Mouse (Mus musculus) MN1 (cell line): ENCODE measurements around the gene Gins1.

ENCODE experiments used
- DNase-seq: peaks from one replicate; pipeline ENCODE4 v3.0.0-alpha.2; 2016; ENCODE audit warnings: low spot score

Gene Gins1

GRCm38 (mm10) chr2:150959521-150959920, 54.3 kb downstream of the Gins1 start:
- DNase-seq, result no peak

DNA sequence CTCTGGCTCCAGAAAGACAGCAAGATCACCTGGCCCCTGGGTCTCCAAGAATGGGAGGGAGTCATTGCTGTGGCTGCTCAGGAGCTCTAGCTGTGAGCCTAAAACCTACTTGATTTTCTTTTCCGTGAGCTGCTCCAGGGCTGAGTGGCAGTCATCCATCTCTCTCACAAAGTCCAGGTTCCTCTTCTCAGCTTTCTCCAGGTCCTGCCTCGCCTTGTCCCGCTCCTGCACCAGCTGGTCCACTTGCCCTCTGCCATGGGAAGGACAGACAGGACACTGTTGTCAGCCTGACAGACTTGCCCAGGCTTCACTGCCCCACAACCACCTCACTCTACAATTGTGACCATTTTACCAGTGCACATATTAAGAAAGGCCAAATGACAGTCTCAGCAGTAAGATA, 58.0 kb downstream of the Gins1 start:
- no peak for DNase-seq

- DNase-seq, result no peak
Observed at GRCm38 (mm10) chr2:150964641-150965040, 59.4 kb downstream of the Gins1 start.

GRCm38 (mm10) chr2:150965951-150966350, 60.8 kb downstream of the Gins1 start:
- no peak for DNase-seq

- no peak for DNase-seq
Observed at GRCm38 (mm10) chr2:150967491-150967890, 62.3 kb downstream of the Gins1 start.

- DNase-seq, result no peak
Observed at GRCm38 (mm10) chr2:150969231-150969630, 64.0 kb downstream of the Gins1 start.

- no peak for DNase-seq
Observed at GRCm38 (mm10) chr2:150971856-150972255, 66.7 kb downstream of the Gins1 start.

GRCm38 (mm10) chr2:150972681-150973080, 67.5 kb downstream of the Gins1 start:
- no peak for DNase-seq

- no peak for DNase-seq
Observed at GRCm38 (mm10) chr2:150973401-150974115, 68.4 kb downstream of the Gins1 start.

- DNase-seq, result no peak
Observed at GRCm38 (mm10) chr2:150976871-150977270, 71.7 kb downstream of the Gins1 start.

DNA sequence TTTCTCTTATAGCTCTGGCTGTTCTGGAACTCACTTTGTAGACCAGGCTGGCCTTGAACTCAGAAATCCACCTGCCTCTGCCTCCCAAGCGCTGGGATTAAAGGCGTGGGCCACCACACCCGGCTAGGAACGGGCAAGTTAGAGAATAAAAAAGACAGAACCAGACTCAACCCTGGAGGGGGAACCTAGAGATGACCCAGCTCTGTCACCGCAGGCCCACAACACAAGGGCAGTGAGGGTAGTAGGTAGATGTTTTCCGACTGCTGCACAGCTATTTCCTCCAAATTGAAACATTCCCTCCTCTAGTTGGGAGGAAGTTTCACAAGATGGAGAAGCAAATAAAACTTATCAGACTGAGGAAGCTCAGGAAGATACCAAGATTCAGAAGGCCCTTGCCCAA, 72.5 kb downstream of the Gins1 start:
- DNase-seq, result no peak

DNA sequence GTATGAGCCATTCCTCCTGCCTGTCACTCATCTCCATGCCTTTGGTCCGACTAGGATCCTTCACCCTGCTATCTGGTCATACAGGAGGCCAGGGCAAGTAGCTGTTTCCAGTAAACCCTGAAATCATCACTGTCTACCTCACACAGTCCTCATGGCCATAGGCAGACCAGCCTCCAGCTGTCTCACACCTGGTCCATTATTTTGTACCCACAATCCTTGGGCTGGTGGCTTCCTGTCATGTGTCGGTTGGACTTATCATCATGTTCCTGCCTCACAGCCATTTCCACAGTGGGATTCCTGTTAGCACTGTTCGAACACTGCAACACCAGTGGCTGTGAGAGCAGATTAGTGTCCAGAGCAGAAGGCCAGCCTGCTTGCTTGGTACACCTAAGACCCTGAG, 73.6 kb downstream of the Gins1 start:
- no peak for DNase-seq

DNA sequence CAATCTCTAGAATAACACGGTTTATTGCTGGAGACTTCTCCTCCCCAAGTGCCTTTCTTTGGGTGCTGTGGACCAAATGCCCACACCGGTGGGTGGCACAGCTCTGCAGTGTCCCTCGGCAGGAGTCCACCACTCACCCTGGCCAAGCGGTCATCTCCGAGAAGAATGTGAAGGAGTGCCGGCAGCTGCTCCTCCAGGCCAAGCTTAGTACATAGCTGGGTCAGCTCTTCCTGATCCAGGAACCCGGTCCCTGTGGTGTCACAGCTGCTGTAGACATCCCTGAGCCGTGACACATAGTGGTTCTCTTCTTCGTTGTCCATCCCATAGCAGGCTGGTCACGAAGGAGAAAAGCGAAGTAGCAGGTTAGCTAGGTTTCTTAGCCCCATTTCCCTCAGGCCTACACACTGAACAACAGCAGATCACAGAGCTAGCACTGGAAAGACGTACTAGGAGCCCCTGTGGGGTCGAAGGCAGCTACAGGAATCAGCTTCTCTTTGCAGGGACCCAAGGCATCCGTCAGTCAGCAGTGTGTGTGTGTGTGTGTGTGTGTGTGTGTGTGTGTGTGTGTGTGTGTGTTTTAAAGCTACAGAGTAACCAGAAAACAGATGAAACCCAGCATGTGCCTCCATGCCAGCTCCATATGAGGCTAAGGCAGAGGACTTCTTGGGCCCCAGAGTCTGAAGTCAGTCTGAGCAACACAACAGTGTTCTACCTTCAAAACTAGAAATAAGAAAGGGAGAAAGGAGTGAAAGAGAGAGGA, 74.8 kb downstream of the Gins1 start:
- no peak for DNase-seq
